Mouse (Mus musculus) E14TG2a.4 (cell line): ENCODE results near the gene Slc38a7.

ENCODE experiments used
- CTCF ChIP-seq: conservative IDR thresholded peaks from 2 replicates; pipeline ENCODE4 v1.5.1; 2014; ENCODE audit warnings: low read length
- NANOG ChIP-seq: IDR thresholded peaks from 2 replicates; pipeline ENCODE4 v1.6.1; 2014; ENCODE audit warnings: borderline replicate concordance, low read length, mixed read lengths
- POU5F1 ChIP-seq: IDR thresholded peaks from 2 replicates; pipeline ENCODE4 v1.6.1; 2014; ENCODE audit warnings: low read length, borderline replicate concordance

DNA sequence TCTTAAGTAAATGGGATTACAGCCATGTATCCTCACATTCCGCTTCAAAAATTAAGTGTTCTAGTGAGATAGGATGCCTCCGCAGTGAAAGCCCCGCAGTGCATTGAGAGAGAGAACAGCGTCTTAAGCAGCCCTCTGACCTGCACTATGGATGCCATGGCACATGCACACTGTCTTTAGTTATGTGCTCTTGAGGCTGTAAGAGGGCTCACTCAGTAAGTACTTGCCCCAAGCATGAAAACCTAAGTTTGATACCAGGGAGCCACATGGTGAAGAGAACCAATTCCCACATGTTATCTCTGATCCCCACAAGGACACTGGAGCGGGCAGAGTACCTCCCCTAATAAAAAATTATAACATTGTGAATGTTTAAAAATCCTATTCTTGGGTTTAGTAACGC, 54.2 kb downstream of the Slc38a7 start:
- no peak for TF ChIP-seq CTCF
- TF ChIP-seq POU5F1 = no peak
- TF ChIP-seq NANOG = no peak
